Mouse (Mus musculus) heart, embryonic 10.5 days (tissue): ENCODE results near the gene Bdh1. TPM values are rescaled to one million over a fixed set of nuclear protein-coding genes. Genes with fewer than 3 reads are reported as not detected.

ENCODE experiments used
- DNase-seq: peaks from one replicate; pipeline ENCODE4 v3.0.0-alpha.2; 2017; ENCODE audit warnings: low spot score
- H3K27ac ChIP-seq: fragments of 300-500 bp; sonication (generic); 2 replicates; pipeline ENCODE4 v1.5.1; 2016; ENCODE audit warnings: mild to moderate bottlenecking
- H3K27me3 ChIP-seq: fragments of 300-500 bp; sonication (generic); 2 replicates; pipeline ENCODE4 v1.6.1; 2016; ENCODE audit warnings: mild to moderate bottlenecking; ENCODE audit not compliant: poor library complexity, insufficient read depth, severe bottlenecking
- H3K36me3 ChIP-seq: fragments of 300-500 bp; sonication (generic); 2 replicates; pipeline ENCODE4 v1.6.1; 2016; ENCODE audit warnings: mild to moderate bottlenecking, moderate library complexity
- H3K4me1 ChIP-seq: fragments of 300-500 bp; sonication (generic); 2 replicates; pipeline ENCODE4 v1.6.1; 2016; ENCODE audit warnings: mild to moderate bottlenecking
- H3K4me3 ChIP-seq: fragments of 300-500 bp; sonication (generic); 2 replicates; pipeline ENCODE4 v1.5.1; 2016; ENCODE audit warnings: mild to moderate bottlenecking, moderate library complexity
- H3K9me3 ChIP-seq: fragments of 300-500 bp; sonication (generic); 2 replicates; pipeline ENCODE4 v1.6.1; 2016; ENCODE audit warnings: mild to moderate bottlenecking, moderate library complexity
- WGBS: fragments of 180-500 bp; shearing (Covaris S2); methylation state at CpG from one replicate; pipeline ENCODE4 v1.1.7; 2016; 5-methylcytosine and 5-hydroxymethylcytosine counted together
- polyA plus RNA-seq: library from polyadenylated mRNA; unstranded; fragments of >200 nt; fragmentation: Nextera tagmentation; extraction: Ambion mirVana; gene quantifications from 2 replicates; pipeline ENCODE4 v1.2.1, GENCODE M21; 2016

Bdh1 gene
- polyA plus RNA-seq, 1 experiment from 2014 or later = 10.7 TPM

- Histone ChIP-seq H3K36me3 (no peaks in the 10 kb centered on the region), H3K27ac (no peak overlapping the region), H3K4me1 (peaks cover 15% of the 10 kb centered on the region; the same call in 1 of the 2 replicates), H3K27me3 (no peaks in the 10 kb centered on the region), H3K4me3 (no peak overlapping the region), H3K9me3 (0 out of 2 replicates have a peak, but pooled peaks cover 3% of the 10 kb centered on the region)
- WGBS = 56% methylated on average over 7 of the region's 7 CpGs
- DNase-seq = no peak
These were observed 55.0 kb downstream of the Bdh1 start for GRCm38 (mm10) chr16:31476872-31477603.

DNA sequence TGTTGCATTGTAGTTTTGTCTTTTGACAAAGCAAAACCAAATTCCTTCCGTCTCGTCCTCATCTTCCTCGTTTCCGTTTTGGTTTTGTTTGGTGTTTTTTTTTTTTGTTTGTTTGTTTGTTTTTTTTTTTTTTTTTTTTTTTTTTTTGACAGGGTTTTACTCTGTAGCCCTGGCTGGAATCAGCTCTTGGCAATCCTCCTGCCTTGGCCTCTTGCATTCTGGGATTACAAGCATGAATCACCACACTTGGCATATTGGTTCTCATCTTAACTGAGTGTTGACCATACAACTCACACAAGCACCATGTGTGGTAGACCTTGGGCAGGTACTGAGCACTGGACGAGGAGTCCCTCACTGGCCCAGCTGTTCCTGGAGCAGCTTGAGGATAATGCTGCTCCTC, 63.3 kb downstream of the Bdh1 start:
- no peak overlapping the region for H3K27ac ChIP-seq
- no peaks in the 10 kb centered on the region for H3K36me3 ChIP-seq
- H3K4me1 ChIP-seq = peaks cover 6% of the 10 kb centered on the region
- H3K4me3 ChIP-seq = no peak overlapping the region
- H3K27me3 ChIP-seq = no peaks in the 10 kb centered on the region
- 75% methylated on average over 5 of the region's 5 CpGs for WGBS
- no peaks in the 10 kb centered on the region for H3K9me3 ChIP-seq
- no peak for DNase-seq

DNA sequence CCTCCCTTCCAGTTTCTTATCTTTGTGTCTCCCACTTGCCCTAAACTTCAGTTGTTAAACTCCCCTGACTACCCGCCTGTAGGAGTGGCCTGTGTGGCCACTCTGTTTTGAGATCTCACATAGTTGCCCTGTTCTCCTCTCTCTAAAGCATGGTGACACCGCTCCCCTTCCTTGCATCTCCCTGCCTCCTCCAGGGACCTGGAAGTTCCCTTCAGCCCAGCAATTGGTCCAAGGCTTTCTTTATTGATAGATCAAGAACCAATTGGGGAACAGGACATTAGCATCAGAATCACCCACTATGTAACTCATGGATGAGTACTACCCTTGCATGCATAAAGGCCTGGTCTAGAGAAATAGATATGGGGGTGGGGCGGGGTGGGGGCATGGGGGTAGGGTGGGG, 65.2 kb downstream of the Bdh1 start:
- Histone ChIP-seq H3K4me1 (peaks cover 6% of the 10 kb centered on the region), H3K4me3 (no peak overlapping the region), H3K27me3 (peaks cover 13% of the 10 kb centered on the region; the same call in 1 of the 2 replicates), H3K9me3 (no peaks in the 10 kb centered on the region), H3K36me3 (no peaks in the 10 kb centered on the region), H3K27ac (no peak overlapping the region)
- DNase-seq = no peak
- 79% methylated on average over 3 of the region's 3 CpGs for WGBS

GRCm38 (mm10) chr16:31489096-31489495, 67.0 kb downstream of the Bdh1 start:
- H3K27me3 ChIP-seq = peaks cover 18% of the 10 kb centered on the region; the same call in 1 of the 2 replicates
- WGBS = 33% methylated on average over 3 of the region's 3 CpGs
- H3K9me3 ChIP-seq = no peaks in the 10 kb centered on the region
- H3K4me3 ChIP-seq = no peak overlapping the region
- no peak overlapping the region for H3K27ac ChIP-seq
- H3K36me3 ChIP-seq = no peaks in the 10 kb centered on the region
- no peak for DNase-seq
- peaks cover 21% of the 10 kb centered on the region for H3K4me1 ChIP-seq

- Histone ChIP-seq H3K36me3 (no peaks in the 10 kb centered on the region), H3K4me3 (no peak overlapping the region), H3K27me3 (peaks cover 18% of the 10 kb centered on the region; the same call in 1 of the 2 replicates), H3K4me1 (peaks cover 39% of the 10 kb centered on the region), H3K9me3 (no peaks in the 10 kb centered on the region), H3K27ac (no peak overlapping the region)
- DNase-seq = no peak
- WGBS = 87% methylated on average over 7 of the region's 7 CpGs
These were observed 68.9 kb downstream of the Bdh1 start for GRCm38 (mm10) chr16:31490967-31491366.

GRCm38 (mm10) chr16:31492921-31493549, 71.0 kb downstream of the Bdh1 start:
- Histone ChIP-seq H3K9me3 (no peaks in the 10 kb centered on the region), H3K36me3 (no peaks in the 10 kb centered on the region), H3K4me1 (peaks cover 41% of the 10 kb centered on the region), H3K27ac (peak overlapping the region; percentile 54), H3K27me3 (peaks cover 18% of the 10 kb centered on the region; the same call in 1 of the 2 replicates), H3K4me3 (no peak overlapping the region)
- DNase-seq = no peak
- WGBS = 37% methylated on average over 12 of the region's 12 CpGs

GRCm38 (mm10) chr16:31493550-31493965, 71.5 kb downstream of the Bdh1 start:
- Histone ChIP-seq H3K36me3 (no peaks in the 10 kb centered on the region), H3K9me3 (no peaks in the 10 kb centered on the region), H3K27me3 (peaks cover 18% of the 10 kb centered on the region; the same call in 1 of the 2 replicates), H3K4me1 (peaks cover 46% of the 10 kb centered on the region), H3K4me3 (no peak overlapping the region), H3K27ac (peak overlapping the region; percentile 56)
- 37% methylated on average over 6 of the region's 6 CpGs for WGBS
- no peak for DNase-seq

- 58% methylated on average over 6 of the region's 6 CpGs for WGBS
- H3K4me1 ChIP-seq = peaks cover 44% of the 10 kb centered on the region
- no peak overlapping the region for H3K4me3 ChIP-seq
- no peaks in the 10 kb centered on the region for H3K9me3 ChIP-seq
- H3K27ac ChIP-seq = peak overlapping the region; percentile 56; the same call in 1 of the 2 replicates
- H3K36me3 ChIP-seq = no peaks in the 10 kb centered on the region
- DNase-seq = no peak
- H3K27me3 ChIP-seq = peaks cover 18% of the 10 kb centered on the region; the same call in 1 of the 2 replicates
These were observed 71.9 kb downstream of the Bdh1 start for GRCm38 (mm10) chr16:31493991-31494390.

- Histone ChIP-seq H3K27me3 (peaks cover 18% of the 10 kb centered on the region; the same call in 1 of the 2 replicates), H3K27ac (peak overlapping the region; percentile 56), H3K4me1 (peaks cover 51% of the 10 kb centered on the region), H3K4me3 (no peak overlapping the region), H3K9me3 (no peaks in the 10 kb centered on the region), H3K36me3 (no peaks in the 10 kb centered on the region)
- DNase-seq = no peak
- WGBS = 20% methylated on average over 7 of the region's 7 CpGs
These were observed 73.3 kb downstream of the Bdh1 start for GRCm38 (mm10) chr16:31495356-31495755.

DNA sequence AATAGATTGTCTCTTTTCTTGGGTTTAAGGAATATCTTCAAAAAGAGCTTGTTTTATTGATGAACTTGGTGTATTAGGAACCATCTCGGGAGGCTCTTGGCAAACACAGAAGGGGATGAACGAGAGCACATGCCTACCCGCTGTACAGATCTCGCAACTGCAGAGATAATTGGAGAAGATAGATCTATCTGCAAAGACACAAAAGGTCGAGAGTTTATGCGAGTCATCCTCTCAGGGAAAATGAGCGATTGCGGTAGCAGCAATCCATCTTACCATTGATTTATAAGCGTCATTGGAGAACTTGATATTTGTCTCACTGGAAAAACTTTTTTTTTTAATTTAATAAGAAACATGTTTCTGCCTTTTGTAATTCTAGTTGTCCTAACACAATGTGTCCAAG, 73.7 kb downstream of the Bdh1 start:
- Histone ChIP-seq H3K4me3 (no peak overlapping the region), H3K27me3 (peaks cover 18% of the 10 kb centered on the region; the same call in 1 of the 2 replicates), H3K27ac (no peak overlapping the region), H3K4me1 (peaks cover 54% of the 10 kb centered on the region), H3K9me3 (no peaks in the 10 kb centered on the region), H3K36me3 (no peaks in the 10 kb centered on the region)
- 61% methylated on average over 9 of the region's 9 CpGs for WGBS
- DNase-seq = no peak

GRCm38 (mm10) chr16:31498336-31498735, 76.3 kb downstream of the Bdh1 start:
- Histone ChIP-seq H3K4me3 (no peak overlapping the region), H3K27me3 (no peaks in the 10 kb centered on the region), H3K9me3 (no peaks in the 10 kb centered on the region), H3K36me3 (no peaks in the 10 kb centered on the region), H3K4me1 (peaks cover 56% of the 10 kb centered on the region), H3K27ac (no peak overlapping the region)
- no peak for DNase-seq
- WGBS = 75% methylated on average over 4 of the region's 4 CpGs

DNA sequence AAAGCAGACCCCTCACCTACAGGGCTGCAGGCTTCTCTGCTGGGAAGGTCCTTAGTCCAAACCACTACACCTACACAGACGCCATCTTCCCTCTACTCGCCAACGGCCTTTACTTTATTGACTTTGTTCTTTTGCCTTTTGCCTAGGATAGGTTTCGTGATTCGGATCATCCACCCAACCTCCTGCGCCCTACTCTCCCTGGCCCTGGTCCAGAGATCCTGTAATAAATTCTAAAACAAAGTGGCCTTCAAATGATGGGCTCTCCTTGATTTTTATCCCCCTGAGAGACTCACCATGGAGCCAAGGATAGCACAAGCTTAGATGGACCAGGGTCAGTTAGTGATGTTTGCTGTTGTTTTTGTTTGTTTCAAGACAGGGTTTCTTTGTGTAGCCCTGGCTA, 76.9 kb downstream of the Bdh1 start:
- no peaks in the 10 kb centered on the region for H3K9me3 ChIP-seq
- H3K27ac ChIP-seq = no peak overlapping the region
- H3K27me3 ChIP-seq = no peaks in the 10 kb centered on the region
- H3K4me1 ChIP-seq = peaks cover 54% of the 10 kb centered on the region
- DNase-seq = no peak
- H3K4me3 ChIP-seq = no peak overlapping the region
- H3K36me3 ChIP-seq = no peaks in the 10 kb centered on the region
- 92% methylated on average over 6 of the region's 6 CpGs for WGBS

DNA sequence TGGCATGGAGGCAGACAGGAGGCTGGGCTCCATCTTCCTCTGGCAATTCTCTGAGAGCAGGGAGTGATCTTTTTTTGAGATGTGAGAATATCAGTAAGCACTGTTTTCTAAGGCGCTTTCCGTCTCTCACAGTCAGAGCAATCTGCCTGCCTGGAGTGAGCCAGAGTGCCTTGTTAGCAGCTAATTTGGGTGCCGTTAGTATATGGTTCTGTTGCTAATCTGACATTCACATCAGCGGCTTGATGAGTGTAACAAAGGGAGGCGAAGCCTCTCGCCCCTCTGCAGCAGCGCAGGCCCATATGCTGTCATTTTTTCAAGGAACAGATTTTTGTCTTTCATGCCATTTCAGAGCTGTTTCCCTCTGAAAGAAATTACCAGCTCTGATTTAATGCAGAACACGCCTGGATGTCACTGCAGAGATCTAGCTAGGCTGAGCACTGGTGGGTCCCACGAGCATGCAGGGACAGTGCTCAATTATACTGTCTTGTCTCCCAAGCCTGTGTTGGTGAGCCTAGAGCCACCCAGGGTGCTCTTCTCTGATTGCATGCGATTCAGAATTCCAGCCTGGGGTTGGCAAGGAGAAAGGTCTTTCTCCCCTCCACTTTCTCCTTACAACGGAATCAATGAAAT, 77.7 kb downstream of the Bdh1 start:
- Histone ChIP-seq H3K27me3 (no peaks in the 10 kb centered on the region), H3K36me3 (no peaks in the 10 kb centered on the region), H3K4me3 (no peak overlapping the region), H3K4me1 (peaks cover 48% of the 10 kb centered on the region), H3K9me3 (no peaks in the 10 kb centered on the region), H3K27ac (0 out of 2 replicates have a peak overlapping the region, but pooled peaks have one; percentile 36)
- DNase-seq = no peak
- 50% methylated on average over 11 of the region's 11 CpGs for WGBS
